8 mouse cellular contexts compared by ENCODE assay signal in the genomic region with DNA sequence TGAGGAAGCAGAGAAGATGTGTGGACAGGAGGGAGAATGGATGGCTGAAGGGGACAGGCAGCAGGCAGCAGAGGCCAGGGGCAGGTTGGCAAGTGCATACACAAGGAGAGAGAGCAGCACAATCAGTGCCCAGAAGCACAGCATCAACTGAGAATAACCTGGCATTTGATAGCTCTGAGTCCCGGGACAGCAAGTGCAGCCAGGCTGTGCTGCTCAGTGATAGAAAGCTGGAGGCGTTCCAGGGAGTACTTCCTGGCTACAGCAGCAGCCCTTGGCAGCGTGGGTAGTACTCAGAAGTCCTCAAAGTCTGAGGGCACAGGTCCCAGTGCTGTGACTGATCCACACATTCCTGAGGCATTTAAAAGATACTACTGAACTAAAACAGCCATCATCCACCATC.
DNase-seq lines count a peak whose midpoint lies in the region; ATAC-seq lines count a peak whose summit lies in the region.

No protein-coding gene starts in this region.

- H3K4me2 ChIP-seq in heart, embryonic 13.5 days = no peak overlapping the region
- H3K4me2 ChIP-seq in intestine, embryonic 16.5 days (ENCODE audit: low read depth, low read length) = no peak overlapping the region

- no peak overlapping the region for H3K4me3 ChIP-seq in heart, embryonic 13.5 days
- H3K4me3 ChIP-seq in intestine, embryonic 16.5 days (ENCODE audit: low read length) = no peak overlapping the region

- WGBS in heart, embryonic 13.5 days = 9% methylated on average over 3 of the region's 3 CpGs
- 59% methylated on average over 3 of the region's 3 CpGs for WGBS in intestine, embryonic 16.5 days

- ATAC-seq in heart, embryonic 13.5 days (ENCODE audit: extremely low read depth, insufficient number of reproducible peaks, low FRiP score, low TSS enrichment) = peak; percentile 37; the same call in 1 of the 2 replicates
- ATAC-seq in intestine, embryonic 16.5 days = no peak

- DNase-seq in adrenal gland, adult (ENCODE audit: inconsistent age in 2 of 2, low spot score in 1 of 2) = peak; percentile 41 to 74
- no peak for DNase-seq in adrenal gland, adult 18-20 months (ENCODE audit: low spot score in 2 of 2)
- DNase-seq in urinary bladder, postnatal 25 days (ENCODE audit: low spot score) = peak; percentile 19
- no peak for DNase-seq in urinary bladder, adult 2 months (ENCODE audit: low spot score)
- DNase-seq in left cerebral cortex, adult 18-20 months (ENCODE audit: low spot score in 2 of 2) = peak; percentile 68 to 75
- DNase-seq in right cerebral cortex, adult 2 months (ENCODE audit: low spot score in 2 of 2) = peak; percentile 56 to 78

- peaks cover 18% of the 10 kb centered on the region for H3K4me1 ChIP-seq in heart, embryonic 13.5 days
- H3K4me1 ChIP-seq in intestine, embryonic 16.5 days (ENCODE audit: control insufficient read depth, insufficient read depth, low read length) = no peaks in the 10 kb centered on the region

- no peaks in the 10 kb centered on the region for H3K27me3 ChIP-seq in heart, embryonic 13.5 days (replicated peaks)
- H3K27me3 ChIP-seq in intestine, embryonic 16.5 days (replicated peaks; ENCODE audit: control insufficient read depth, insufficient read depth, low read length) = no peaks in the 10 kb centered on the region

- no peak overlapping the region for H3K9ac ChIP-seq in heart, embryonic 13.5 days
- H3K9ac ChIP-seq in intestine, embryonic 16.5 days (ENCODE audit: low read depth, low read length) = no peak overlapping the region

- peak overlapping the region; percentile 33; the same call in 1 of the 2 replicates for H3K27ac ChIP-seq in heart, embryonic 13.5 days (replicated peaks)
- no peak overlapping the region for H3K27ac ChIP-seq in intestine, embryonic 16.5 days (ENCODE audit: low read length)

- peaks cover 16% of the 10 kb centered on the region for H3K36me3 ChIP-seq in heart, embryonic 13.5 days
- no peaks in the 10 kb centered on the region for H3K36me3 ChIP-seq in intestine, embryonic 16.5 days (ENCODE audit: control insufficient read depth, insufficient read depth, low read length)

- no peaks in the 10 kb centered on the region for H3K9me3 ChIP-seq in heart, embryonic 13.5 days
- H3K9me3 ChIP-seq in intestine, embryonic 16.5 days (ENCODE audit: control insufficient read depth, low read length) = no peaks in the 10 kb centered on the region

Comparison
In these comparisons a context has a peak if more than half of its experiments do, and no peak if none do; other contexts are left out.
1. DNase-seq: peak in adrenal gland, adult (2 of 2), urinary bladder, postnatal 25 days (single experiment), left cerebral cortex, adult 18-20 months (2 of 2) and right cerebral cortex, adult 2 months (2 of 2); none in adrenal gland, adult 18-20 months (0 of 2) and urinary bladder, adult 2 months (single experiment).